Mouse (Mus musculus) embryonic facial prominence, embryonic 12.5 days (tissue): Measurements from ENCODE around the gene Foxd3. TPM values are rescaled to one million over a fixed set of nuclear protein-coding genes. Genes with fewer than 3 reads are reported as not detected.
A peak's percentile ranks its signal among the peaks of the same experiment; 100 is the strongest.
"Not testable (repeated sequence)": the region's sequence is repeated elsewhere in the genome, so short reads cannot be mapped to it uniquely, and the experiment has no call there.

ENCODE experiments used
- ATAC-seq: fragments of 200-750 bp; cut with Nextera tagmentation; 2 replicates; pipeline ENCODE4 v1.8.0; 2017; ENCODE audit not compliant: insufficient number of reproducible peaks, insufficient read depth, low FRiP score, low TSS enrichment
- H3K27ac ChIP-seq: fragments of 300-500 bp; sonication (generic); 2 replicates; pipeline ENCODE4 v1.5.1; 2016; ENCODE audit warnings: mild to moderate bottlenecking
- H3K27me3 ChIP-seq: fragments of 300-500 bp; sonication (generic); 2 replicates; pipeline ENCODE4 v1.6.1; 2016; ENCODE audit warnings: mild to moderate bottlenecking, moderate library complexity
- H3K36me3 ChIP-seq: fragments of 300-500 bp; sonication (generic); 2 replicates; pipeline ENCODE4 v1.6.1; 2016; ENCODE audit warnings: mild to moderate bottlenecking
- H3K4me1 ChIP-seq: fragments of 300-500 bp; sonication (generic); 2 replicates; pipeline ENCODE4 v1.6.1; 2016
- H3K4me2 ChIP-seq: fragments of 300-500 bp; sonication (generic); replicated peaks from 2 replicates; pipeline ENCODE4 v1.6.1; 2016; ENCODE audit warnings: mild to moderate bottlenecking, moderate library complexity
- H3K4me3 ChIP-seq: fragments of 300-500 bp; sonication (generic); 2 replicates; pipeline ENCODE4 v1.5.1; 2016; ENCODE audit warnings: mild to moderate bottlenecking
- H3K9ac ChIP-seq: fragments of 300-500 bp; sonication (generic); 2 replicates; pipeline ENCODE4 v1.6.1; 2016; ENCODE audit warnings: mild to moderate bottlenecking, moderate library complexity
- H3K9me3 ChIP-seq: fragments of 300-500 bp; sonication (generic); 2 replicates; pipeline ENCODE4 v1.6.1; 2016; ENCODE audit warnings: mild to moderate bottlenecking, moderate library complexity
- whole genome bisulfite sequencing: fragments of 180-500 bp; shearing (Covaris S2); methylation state at CpG from one replicate; pipeline ENCODE4 v1.1.7; 2016; 5-methylcytosine and 5-hydroxymethylcytosine counted together
- polyA plus RNA-seq: library from polyadenylated mRNA; unstranded; fragments of >200 nt; fragmentation: Nextera tagmentation; extraction: Ambion mirVana; gene quantifications from 2 replicates; pipeline ENCODE4 v1.2.1, GENCODE M21; 2016

Gene Foxd3
- 2.1 TPM in 2 replicates for polyA plus RNA-seq

DNA sequence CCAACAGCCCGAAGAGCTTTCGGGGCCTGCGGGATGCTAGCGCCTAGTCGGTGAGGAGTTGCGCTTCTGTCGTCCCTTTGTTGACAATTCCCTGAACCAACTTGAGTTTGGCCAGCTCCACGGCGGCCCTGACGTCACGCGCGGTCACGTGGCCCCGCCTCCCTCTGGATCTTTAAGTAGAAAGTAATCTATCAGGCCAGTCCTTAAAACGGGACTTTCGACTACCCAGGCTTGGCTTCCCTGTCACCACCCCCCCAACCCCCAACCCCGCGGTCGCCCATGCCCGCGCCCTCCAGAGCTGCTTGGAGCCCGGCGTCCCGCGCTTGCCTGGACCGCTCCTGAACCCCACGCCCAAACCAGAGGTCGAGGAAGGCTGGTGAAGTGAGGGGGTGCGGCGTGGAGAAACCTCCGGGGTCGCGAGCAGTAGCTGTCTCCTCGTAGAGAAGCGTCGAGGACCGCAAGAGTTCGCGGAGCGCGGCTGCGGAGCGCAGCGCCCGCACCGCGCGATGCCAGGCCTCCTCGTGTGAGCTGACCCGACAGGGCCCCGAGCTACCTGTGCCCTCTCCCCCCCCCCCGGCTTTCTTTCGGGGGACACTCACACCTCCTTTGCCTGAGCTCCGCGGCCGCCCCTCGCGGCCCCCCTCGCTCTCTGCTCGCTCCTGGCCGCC lies at the start of gene Foxd3:
Foxd3 (plus strand) TSS at position 363 of the 668 bp plus-strand sequence.
- WGBS, result under 1% methylated on average over 62 of the region's 62 CpGs
- Histone ChIP-seq H3K4me1 (peaks cover 11% of the 10 kb centered on the region), H3K27ac (0 out of 2 replicates have a peak within 1 kb of the TSS, but pooled peaks have one; percentile 30), H3K9me3 (no peaks in the 10 kb centered on the region), H3K4me2 (peak within 1 kb of the TSS; percentile 44), H3K4me3 (peak within 1 kb of the TSS; percentile 33), H3K9ac (no peak within 1 kb of the TSS), H3K27me3 (peaks cover 63% of the 10 kb centered on the region), H3K36me3 (no peaks in the 10 kb centered on the region)
- ATAC-seq, result no peak

DNA sequence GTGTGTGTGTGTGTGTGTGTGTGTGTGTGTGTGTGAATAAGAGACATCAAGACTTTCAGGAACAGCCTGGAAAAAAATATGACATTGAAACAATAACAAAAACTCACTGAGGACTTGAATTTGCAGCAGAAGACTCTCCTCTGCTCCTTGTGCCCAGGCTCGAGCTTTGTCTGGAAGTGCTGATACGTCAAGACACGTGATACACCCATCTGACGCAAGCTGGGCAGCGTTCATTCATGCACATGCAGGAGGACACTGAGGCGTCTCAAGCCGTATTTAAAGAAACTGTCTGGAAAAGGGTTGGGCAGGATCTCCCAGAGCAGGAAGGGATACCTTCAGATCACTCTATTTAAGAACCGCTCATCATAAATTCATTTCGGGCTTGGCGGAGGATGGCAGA lies 43.9 kb upstream of the Foxd3 start:
- no peaks in the 10 kb centered on the region for H3K27me3 ChIP-seq
- H3K4me2 ChIP-seq, result no peak overlapping the region
- no peak overlapping the region for H3K9ac ChIP-seq
- H3K4me1 ChIP-seq, result no peaks in the 10 kb centered on the region
- no peak for ATAC-seq
- 88% methylated on average over 10 of the region's 10 CpGs for WGBS
- H3K4me3 ChIP-seq, result no peak overlapping the region
- H3K27ac ChIP-seq, result 0 out of 2 replicates have a peak overlapping the region, but pooled peaks have one; percentile 11
- no peaks in the 10 kb centered on the region for H3K36me3 ChIP-seq
- H3K9me3 ChIP-seq, result no peaks in the 10 kb centered on the region

DNA sequence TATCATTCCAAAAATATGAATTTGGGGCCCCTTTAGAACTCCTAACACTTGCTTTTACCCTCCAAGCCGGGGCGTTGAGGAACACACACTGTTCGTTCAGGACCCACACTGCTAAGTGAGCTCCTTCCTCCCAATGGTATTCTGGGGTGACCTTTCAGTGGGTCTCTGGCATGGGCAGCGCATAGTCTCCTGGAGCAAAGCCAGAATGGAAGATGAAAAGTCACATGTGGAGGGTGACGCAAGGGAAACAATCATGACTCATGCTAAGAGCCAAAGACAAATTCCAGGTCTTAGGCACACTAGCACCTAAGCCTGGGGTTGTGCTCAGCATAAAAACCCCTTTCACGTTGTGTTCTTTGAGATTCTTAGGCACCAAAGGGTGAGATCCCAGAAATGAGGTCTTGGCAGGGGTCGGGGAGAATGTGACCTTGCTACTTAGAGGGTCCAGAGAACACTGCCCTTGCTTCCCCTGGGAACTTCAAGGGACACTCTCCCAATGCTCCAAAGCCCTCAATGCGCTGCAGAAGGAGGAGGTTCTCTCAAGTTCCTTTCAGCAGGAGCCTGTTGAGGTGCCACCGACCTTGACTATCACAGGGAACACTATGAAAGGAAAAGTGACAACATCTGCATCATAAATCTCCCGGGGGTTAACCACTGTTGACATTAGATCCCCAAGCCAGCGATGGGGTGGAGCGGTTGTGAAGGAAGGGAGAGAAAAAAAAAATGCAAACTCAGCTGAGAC lies 43.3 kb upstream of the Foxd3 start:
- no peak overlapping the region for H3K4me2 ChIP-seq
- no peaks in the 10 kb centered on the region for H3K4me1 ChIP-seq
- ATAC-seq, result no peak
- no peak overlapping the region for H3K27ac ChIP-seq
- H3K27me3 ChIP-seq, result no peaks in the 10 kb centered on the region
- H3K36me3 ChIP-seq, result no peaks in the 10 kb centered on the region
- no peak overlapping the region for H3K4me3 ChIP-seq
- no peaks in the 10 kb centered on the region for H3K9me3 ChIP-seq
- no peak overlapping the region for H3K9ac ChIP-seq
- 81% methylated on average over 12 of the region's 12 CpGs for WGBS

DNA sequence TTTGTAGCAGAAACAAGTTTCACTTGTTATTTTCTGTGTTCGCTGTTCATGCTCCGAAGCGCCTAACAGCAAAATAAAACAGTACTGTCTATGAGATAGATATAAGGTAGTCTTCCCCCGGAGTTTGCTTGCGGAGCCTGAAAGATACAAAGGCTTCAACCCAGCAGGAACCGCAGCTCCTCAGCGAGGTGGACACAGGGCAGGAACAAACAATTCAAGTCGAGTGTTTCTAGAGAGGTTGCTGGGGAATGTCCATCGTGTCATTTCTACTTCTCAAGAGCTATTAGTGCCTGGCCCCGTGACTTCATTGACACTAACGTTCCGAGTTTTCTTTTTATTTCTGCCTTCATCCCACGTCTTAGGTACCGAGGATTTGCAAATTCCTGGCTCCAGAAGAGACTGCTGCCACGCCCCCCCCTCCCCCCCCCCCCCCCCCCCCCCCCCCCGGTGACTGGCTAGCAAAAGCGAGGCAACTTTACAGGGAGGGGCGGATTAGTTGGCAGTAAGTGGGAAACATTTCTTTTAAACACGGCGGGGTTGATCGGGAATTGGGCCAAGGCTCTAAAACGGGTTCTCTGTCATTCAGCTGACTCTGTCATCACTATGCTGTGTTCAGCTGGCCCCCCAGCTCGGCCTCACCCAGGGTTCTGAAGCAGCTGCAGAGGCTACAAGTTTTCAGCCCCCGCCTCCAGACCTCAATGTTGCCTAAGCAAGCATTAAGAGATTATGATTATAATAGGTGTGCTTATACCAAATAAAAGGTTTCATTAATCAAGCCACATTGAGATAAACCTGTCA lies 29.9 kb upstream of the Foxd3 start:
- Histone ChIP-seq H3K9me3 (no peaks in the 10 kb centered on the region), H3K4me3 (0 out of 2 replicates have a peak overlapping the region, but pooled peaks have one; percentile 5), H3K4me1 (no peaks in the 10 kb centered on the region), H3K9ac (no peak overlapping the region), H3K27me3 (no peaks in the 10 kb centered on the region), H3K4me2 (peak overlapping the region; percentile 36), H3K36me3 (no peaks in the 10 kb centered on the region), H3K27ac (no peak overlapping the region)
- WGBS, result 11% methylated on average over 23 of the region's 24 CpGs
- ATAC-seq, result no peak

DNA sequence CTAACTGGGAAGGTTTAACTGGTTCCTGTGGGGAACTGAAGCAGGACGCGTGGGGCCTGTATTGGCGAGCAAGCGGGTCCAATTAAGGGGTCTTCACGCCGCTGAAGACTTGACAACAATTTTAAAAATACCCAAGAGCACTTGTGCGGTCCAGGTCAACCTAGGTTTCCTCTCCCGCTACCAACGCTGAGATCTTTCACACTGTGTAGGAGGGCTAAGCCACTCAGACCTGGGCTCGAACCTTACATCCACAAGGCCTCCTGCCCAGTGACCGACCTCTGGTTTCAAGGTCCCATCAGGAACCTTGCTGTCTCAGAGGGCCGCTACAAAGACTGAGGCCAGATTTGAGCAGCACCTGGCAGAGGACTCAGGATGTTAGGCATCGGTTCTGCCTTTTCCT lies 29.0 kb upstream of the Foxd3 start:
- H3K4me3 ChIP-seq, result no peak overlapping the region
- H3K9ac ChIP-seq, result no peak overlapping the region
- H3K9me3 ChIP-seq, result no peaks in the 10 kb centered on the region
- H3K4me2 ChIP-seq, result no peak overlapping the region
- ATAC-seq, result no peak
- no peaks in the 10 kb centered on the region for H3K4me1 ChIP-seq
- WGBS, result 66% methylated on average over 13 of the region's 13 CpGs
- no peak overlapping the region for H3K27ac ChIP-seq
- no peaks in the 10 kb centered on the region for H3K27me3 ChIP-seq
- no peaks in the 10 kb centered on the region for H3K36me3 ChIP-seq

DNA sequence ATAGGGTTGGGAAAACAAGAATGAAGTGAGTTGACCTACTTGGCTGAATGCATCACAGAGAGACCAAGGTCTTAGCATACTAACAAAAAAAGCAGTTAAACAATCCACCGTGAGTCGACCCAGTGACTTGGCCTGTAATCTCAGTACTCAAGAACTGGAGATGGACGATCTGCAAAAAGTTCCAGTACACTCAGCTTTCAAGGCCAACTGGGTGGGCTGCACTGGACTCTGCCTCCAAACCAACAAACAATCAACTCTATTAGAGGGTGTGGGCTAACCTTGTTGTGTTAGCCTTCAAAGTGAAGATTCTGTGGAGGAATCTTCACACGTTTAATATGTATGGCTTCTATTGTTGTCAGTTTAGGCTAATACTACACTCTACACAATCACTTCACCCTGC lies 20.1 kb upstream of the Foxd3 start:
- H3K9me3 ChIP-seq, result no peaks in the 10 kb centered on the region
- ATAC-seq, result no peak
- WGBS, result 86% methylated on average over 4 of the region's 4 CpGs
- no peaks in the 10 kb centered on the region for H3K36me3 ChIP-seq
- no peak overlapping the region for H3K4me3 ChIP-seq
- H3K4me1 ChIP-seq, result no peaks in the 10 kb centered on the region
- no peaks in the 10 kb centered on the region; the same call in 1 of the 2 replicates for H3K27me3 ChIP-seq
- no peak overlapping the region for H3K4me2 ChIP-seq
- H3K9ac ChIP-seq, result no peak overlapping the region
- H3K27ac ChIP-seq, result no peak overlapping the region

DNA sequence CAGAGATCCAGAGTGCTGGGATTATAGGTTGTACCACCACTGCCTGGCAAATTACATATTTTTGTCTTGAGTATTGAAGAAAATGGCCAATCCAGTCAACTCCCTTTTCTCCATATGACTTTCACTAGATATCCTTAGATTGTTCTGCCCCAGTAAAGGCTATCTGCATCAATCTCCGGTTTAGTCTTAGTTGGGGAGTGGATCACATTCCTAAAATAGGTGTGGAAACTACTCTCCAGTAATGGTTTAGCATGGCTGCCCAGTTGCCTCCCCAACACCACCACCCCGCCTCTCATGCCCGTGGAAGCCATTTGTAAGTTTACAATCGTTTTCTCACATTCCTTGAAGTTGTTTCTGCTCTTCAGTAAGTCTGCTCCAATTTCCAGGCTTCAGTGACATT lies 19.4 kb upstream of the Foxd3 start:
- Histone ChIP-seq H3K9me3 (no peaks in the 10 kb centered on the region), H3K27me3 (no peaks in the 10 kb centered on the region; the same call in 1 of the 2 replicates), H3K4me2 (no peak overlapping the region), H3K9ac (no peak overlapping the region), H3K36me3 (no peaks in the 10 kb centered on the region), H3K27ac (no peak overlapping the region), H3K4me1 (no peaks in the 10 kb centered on the region), H3K4me3 (no peak overlapping the region)
- WGBS, result 89% methylated on average over 4 of the region's 4 CpGs
- ATAC-seq, result no peak

DNA sequence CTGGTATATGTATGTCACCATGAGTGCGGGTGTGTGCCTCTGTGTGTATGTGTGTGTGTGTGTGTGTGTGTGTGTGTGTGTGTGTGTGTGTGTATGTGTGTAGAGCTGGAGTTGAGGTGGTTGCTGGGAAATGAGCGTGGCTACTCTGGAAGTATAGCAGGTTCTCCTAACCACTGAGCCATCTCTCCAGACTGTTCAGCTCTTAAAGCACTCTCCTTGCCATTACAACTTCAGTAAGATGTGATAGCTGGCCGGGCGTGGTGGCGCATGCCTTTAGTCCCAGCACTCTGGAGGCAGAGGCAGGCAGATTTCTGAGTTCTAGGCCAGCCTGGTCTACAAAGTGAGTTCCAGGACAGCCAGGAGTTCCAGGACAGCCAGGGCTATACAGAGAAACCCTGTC lies 15.5 kb upstream of the Foxd3 start:
- not testable (repeated sequence) for H3K27ac ChIP-seq, H3K9me3 ChIP-seq, H3K4me2 ChIP-seq, H3K4me1 ChIP-seq, ATAC-seq, H3K27me3 ChIP-seq, H3K9ac ChIP-seq, H3K4me3 ChIP-seq, H3K36me3 ChIP-seq
- 96% methylated on average over 5 of the region's 5 CpGs for WGBS

DNA sequence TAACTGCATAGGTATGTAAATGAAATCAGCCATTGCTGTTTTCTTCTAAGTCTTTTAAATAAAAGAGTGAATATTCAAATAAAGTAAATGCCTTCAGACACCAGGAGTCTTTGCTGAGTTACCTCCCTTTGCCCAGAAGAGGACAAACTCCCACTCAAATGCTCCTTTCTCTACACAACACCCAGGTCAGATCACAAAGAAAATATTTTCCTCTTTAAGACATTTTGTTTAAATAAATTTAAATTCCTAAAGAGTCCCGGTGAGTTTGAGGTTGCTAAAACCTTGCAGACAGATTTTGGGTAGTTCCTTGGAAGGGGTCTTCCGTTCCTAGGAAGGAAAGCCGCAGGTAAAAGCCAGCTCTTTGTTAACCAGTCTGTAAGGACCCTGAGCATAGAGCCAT lies 14.2 kb upstream of the Foxd3 start:
- H3K4me1 ChIP-seq, result no peaks in the 10 kb centered on the region
- H3K9ac ChIP-seq, result no peak overlapping the region
- no peaks in the 10 kb centered on the region for H3K9me3 ChIP-seq
- no peaks in the 10 kb centered on the region; the same call in 1 of the 2 replicates for H3K27me3 ChIP-seq
- no peak overlapping the region for H3K4me3 ChIP-seq
- H3K27ac ChIP-seq, result no peak overlapping the region
- ATAC-seq, result no peak
- H3K4me2 ChIP-seq, result no peak overlapping the region
- WGBS, result 22% methylated on average over 3 of the region's 3 CpGs
- H3K36me3 ChIP-seq, result no peaks in the 10 kb centered on the region

DNA sequence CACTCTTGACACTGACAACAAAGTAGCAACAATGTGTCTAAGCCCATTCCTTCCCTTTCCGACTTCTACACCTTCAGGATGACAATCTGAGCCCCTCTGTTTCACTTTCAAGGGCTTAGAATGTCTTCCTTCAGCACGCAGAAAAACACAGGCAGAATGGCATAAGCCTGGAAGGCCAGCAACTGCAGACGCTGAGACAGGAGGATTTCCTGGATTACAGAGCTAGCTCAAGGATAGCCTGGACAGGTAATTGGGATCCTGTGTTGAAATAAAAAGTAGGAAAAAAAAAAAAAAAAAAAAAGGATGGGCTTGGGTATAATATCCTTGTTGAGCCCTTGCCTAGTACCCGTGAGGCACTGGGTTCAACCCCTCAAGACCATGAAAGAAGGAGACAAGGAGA lies 10.5 kb upstream of the Foxd3 start:
- no peak for ATAC-seq
- Histone ChIP-seq H3K27me3 (peaks cover 32% of the 10 kb centered on the region), H3K9me3 (no peaks in the 10 kb centered on the region), H3K27ac (no peak overlapping the region), H3K9ac (no peak overlapping the region), H3K4me2 (no peak overlapping the region), H3K4me3 (no peak overlapping the region), H3K36me3 (no peaks in the 10 kb centered on the region), H3K4me1 (no peaks in the 10 kb centered on the region)
- WGBS, result 84% methylated on average over 4 of the region's 4 CpGs

DNA sequence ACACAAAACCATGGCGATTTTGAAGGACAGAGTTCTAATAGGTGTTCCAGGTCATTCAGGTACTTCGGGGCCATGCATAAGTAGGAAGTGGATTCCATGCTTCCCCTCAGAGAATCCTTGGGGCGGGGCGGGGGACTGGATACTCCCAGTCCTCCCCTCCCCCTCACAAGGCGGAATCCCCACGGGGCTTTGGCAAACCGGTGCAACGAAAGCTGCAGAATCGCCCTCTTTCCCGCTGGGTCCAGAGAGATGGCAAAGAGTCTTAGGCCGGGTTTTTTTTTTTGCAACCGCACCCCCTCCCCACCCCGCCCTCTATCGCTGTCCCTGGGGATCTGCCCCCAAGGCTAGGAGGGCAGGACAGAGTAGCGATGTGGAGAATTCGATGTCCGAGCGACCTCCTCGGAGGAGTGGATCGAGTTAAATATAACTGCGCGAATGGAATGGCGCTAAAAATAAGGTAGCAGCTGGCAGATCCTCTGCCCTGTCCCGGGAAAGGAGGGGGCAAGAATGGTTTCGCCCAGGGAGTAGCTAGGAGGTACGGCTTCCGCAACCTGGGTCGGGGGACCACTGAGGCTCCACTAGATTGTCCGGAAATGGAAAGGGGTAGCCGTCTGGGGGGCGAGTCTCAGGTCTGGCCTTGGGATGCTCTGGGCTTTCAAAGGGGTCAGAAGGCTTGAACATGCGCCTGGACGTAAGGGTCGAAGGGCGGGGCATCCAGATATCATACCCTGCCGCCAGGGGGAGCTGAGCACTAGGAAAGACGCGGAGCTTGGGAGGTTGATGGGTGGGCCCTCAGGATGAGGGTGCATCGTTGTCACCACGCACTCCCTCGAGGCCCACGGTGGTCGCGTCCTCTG lies 5.8 kb upstream of the Foxd3 start:
- Histone ChIP-seq H3K4me3 (peak overlapping the region; percentile 12; the same call in 1 of the 2 replicates), H3K9me3 (no peaks in the 10 kb centered on the region), H3K9ac (no peak overlapping the region), H3K4me1 (no peaks in the 10 kb centered on the region), H3K4me2 (peak overlapping the region; percentile 34; the same call in 1 of the 2 replicates), H3K27ac (no peak overlapping the region), H3K27me3 (peaks cover 67% of the 10 kb centered on the region), H3K36me3 (no peaks in the 10 kb centered on the region)
- WGBS, result 3% methylated on average over 44 of the region's 44 CpGs
- no peak for ATAC-seq
